Mouse (Mus musculus) heart, postnatal 0 days (tissue): Measurements from ENCODE around the gene Map2k5.

Experiments used
- CTCF ChIP-seq: IDR thresholded peaks from 2 replicates; pipeline ENCODE4 v1.5.1; 2016; ENCODE audit warnings: antibody characterized with exemption, control low read depth, low read depth
- EP300 ChIP-seq: IDR thresholded peaks from 2 replicates; pipeline ENCODE4 v1.6.1; 2016; ENCODE audit warnings: antibody characterized with exemption, low read depth

DNA sequence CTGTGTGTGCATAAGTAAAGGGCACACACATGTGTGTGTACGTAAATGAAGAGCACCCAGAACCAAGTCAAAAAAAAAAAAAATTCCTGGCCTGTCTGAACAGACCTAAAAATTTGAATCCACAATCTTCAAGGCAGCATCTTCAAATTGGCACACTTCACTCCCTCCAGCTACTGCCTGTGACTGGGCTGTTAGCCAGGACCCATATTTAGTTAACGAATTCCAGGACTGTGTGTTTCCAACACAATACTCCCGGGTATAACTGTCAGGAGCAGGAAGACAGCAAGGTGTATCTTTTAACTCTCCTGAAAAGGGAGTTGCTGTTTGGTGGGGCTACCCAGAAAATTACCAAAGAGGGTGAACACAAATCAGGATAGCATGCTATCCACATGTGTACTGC, 118.9 kb downstream of the Map2k5 start:
- TF ChIP-seq CTCF, result no peak
- no peak for TF ChIP-seq EP300
